Mouse (Mus musculus) midbrain, embryonic 16.5 days (tissue): ENCODE data around the gene Wbp1. TPM values are rescaled to one million over a fixed set of nuclear protein-coding genes. Genes with fewer than 3 reads are reported as not detected.

Experiments used
- ATAC-seq: fragments of 200-750 bp; cut with Nextera tagmentation; 2 replicates; pipeline ENCODE4 v1.8.0; 2017; ENCODE audit warnings: moderate TSS enrichment
- H3K27ac ChIP-seq: fragments of 300-500 bp; sonication (generic); 2 replicates; pipeline ENCODE4 v1.5.1; 2014; ENCODE audit warnings: mild to moderate bottlenecking, low read length, mixed read lengths
- H3K27me3 ChIP-seq: fragments of 300-500 bp; sonication (generic); 2 replicates; pipeline ENCODE4 v1.6.1; 2014; ENCODE audit warnings: low read depth, low read length, mixed read lengths; ENCODE audit not compliant: control insufficient read depth, insufficient read depth
- H3K36me3 ChIP-seq: fragments of 300-500 bp; sonication (generic); 2 replicates; pipeline ENCODE4 v1.6.1; 2014; ENCODE audit warnings: mild to moderate bottlenecking, low read length, moderate library complexity, mixed read lengths; ENCODE audit not compliant: control insufficient read depth, insufficient read depth
- H3K4me1 ChIP-seq: fragments of 300-500 bp; sonication (generic); 2 replicates; pipeline ENCODE4 v1.6.1; 2014; ENCODE audit warnings: mild to moderate bottlenecking, low read length, mixed read lengths; ENCODE audit not compliant: control insufficient read depth, insufficient read depth
- H3K4me2 ChIP-seq: fragments of 300-500 bp; sonication (generic); 2 replicates; pipeline ENCODE4 v1.6.1; 2014; ENCODE audit warnings: mild to moderate bottlenecking, low read length, mixed read lengths
- H3K4me3 ChIP-seq: fragments of 300-500 bp; sonication (generic); 2 replicates; pipeline ENCODE4 v1.5.1; 2014; ENCODE audit warnings: low read depth, mild to moderate bottlenecking, low read length, moderate library complexity, mixed read lengths
- H3K9ac ChIP-seq: fragments of 300-500 bp; sonication (generic); 2 replicates; pipeline ENCODE4 v1.6.1; 2014; ENCODE audit warnings: low read depth, low read length, mixed read lengths
- H3K9me3 ChIP-seq: fragments of 300-500 bp; sonication (generic); replicated peaks from 2 replicates; pipeline ENCODE4 v1.6.1; 2014; ENCODE audit warnings: mild to moderate bottlenecking, low read length, mixed read lengths; ENCODE audit not compliant: control insufficient read depth, poor library complexity, severe bottlenecking
- WGBS: fragments of 180-500 bp; shearing (Covaris S2); extraction: QIAGEN DNeasy Blood & Tissue Kit; methylation state at CpG from one replicate; pipeline ENCODE4 v1.1.7; 2014; 5-methylcytosine and 5-hydroxymethylcytosine counted together
- polyA plus RNA-seq: library from polyadenylated mRNA; unstranded; fragments of >200 nt; fragmentation: Nextera tagmentation; extraction: Ambion mirVana; gene quantifications from 2 replicates; pipeline ENCODE4 v1.2.1, GENCODE M21; 2015

The Wbp1 gene
- polyA plus RNA-seq, 1 experiment from 2014 or later = 148 TPM

DNA sequence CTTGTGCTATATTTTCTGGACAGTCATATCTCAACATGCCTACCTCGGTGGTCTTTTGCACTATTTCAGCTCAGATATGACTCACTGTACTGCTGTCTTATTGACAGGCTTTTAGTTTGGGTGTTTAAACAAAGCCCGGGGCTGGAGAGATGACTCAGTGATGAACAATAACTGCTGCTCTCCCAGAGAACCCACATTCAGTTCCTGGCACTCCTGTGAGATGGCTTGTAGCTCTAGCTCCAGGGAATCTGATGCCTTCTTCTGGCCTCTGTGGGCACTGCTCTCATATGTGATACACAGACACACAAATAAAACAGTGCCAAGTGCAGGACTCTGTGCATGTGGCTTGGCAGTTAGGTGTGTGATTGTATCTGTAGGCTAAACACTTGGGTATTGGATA, 23.9 kb upstream of the Wbp1 start:
- no peak overlapping the region for H3K4me2 ChIP-seq
- H3K4me3 ChIP-seq = no peak overlapping the region
- H3K9me3 ChIP-seq = no peaks in the 10 kb centered on the region
- no peaks in the 10 kb centered on the region for H3K36me3 ChIP-seq
- H3K27me3 ChIP-seq = no peaks in the 10 kb centered on the region; the same call in 1 of the 2 replicates
- 85% methylated on average over 2 of the region's 2 CpGs for WGBS
- peaks cover 8% of the 10 kb centered on the region; the same call in 1 of the 2 replicates for H3K4me1 ChIP-seq
- no peak for ATAC-seq
- H3K27ac ChIP-seq = no peak overlapping the region
- no peak overlapping the region for H3K9ac ChIP-seq

DNA sequence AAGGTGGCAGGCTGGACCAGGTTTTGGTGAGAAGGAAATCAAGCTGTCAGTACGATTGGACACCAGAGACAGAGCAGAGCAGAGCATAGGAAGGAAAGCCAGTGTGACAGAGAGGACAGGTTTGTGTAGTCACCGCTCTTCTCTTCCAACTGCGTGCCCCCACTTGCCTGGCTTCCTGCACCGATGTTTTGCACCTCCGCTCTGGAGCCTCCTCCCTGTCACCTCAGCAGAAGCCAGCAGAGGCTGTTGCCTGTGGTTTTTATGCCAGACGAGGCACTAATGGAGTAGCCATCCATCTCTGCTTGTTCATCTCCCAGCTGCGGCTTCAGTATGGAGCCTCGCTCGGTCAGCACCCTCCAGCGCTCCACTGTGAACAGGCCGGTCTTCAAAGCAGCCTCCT, 21.5 kb upstream of the Wbp1 start:
- Histone ChIP-seq H3K4me3 (no peak overlapping the region), H3K9ac (no peak overlapping the region), H3K9me3 (no peaks in the 10 kb centered on the region), H3K36me3 (no peaks in the 10 kb centered on the region), H3K4me1 (peaks cover 16% of the 10 kb centered on the region), H3K27me3 (no peaks in the 10 kb centered on the region; the same call in 1 of the 2 replicates), H3K27ac (no peak overlapping the region), H3K4me2 (peak overlapping the region; percentile 63)
- 56% methylated on average over 11 of the region's 11 CpGs for WGBS
- ATAC-seq = peak; percentile 8; the same call in 1 of the 2 replicates

DNA sequence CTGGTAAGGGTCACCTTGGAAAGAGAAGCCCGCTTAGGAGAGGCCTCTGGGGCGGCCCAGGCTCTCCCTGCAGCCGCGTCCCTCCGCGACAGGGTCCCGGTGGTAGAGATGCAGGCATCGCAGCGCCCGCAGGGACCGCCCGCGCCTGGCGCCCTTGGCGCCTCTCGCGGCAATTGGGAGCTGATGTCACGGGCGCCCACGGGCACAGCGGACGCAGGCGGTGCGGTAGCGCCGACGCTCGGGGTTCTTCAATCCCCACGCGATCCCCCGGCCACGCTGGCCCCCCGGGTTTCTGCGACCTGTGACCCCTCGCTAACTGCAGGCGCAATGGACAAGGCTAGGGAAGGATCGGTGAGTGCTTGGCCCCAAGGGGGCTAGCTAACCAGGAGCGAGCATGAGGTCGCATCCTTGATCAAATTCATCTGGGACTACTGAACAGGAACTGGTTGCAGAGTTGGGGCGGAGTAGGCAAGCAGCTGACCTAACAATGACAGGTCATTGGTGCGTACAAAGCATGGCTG, 20.9 kb upstream of the Wbp1 start:
- H3K27me3 ChIP-seq = no peaks in the 10 kb centered on the region; the same call in 1 of the 2 replicates
- peaks cover 20% of the 10 kb centered on the region for H3K4me1 ChIP-seq
- H3K27ac ChIP-seq = no peak overlapping the region
- WGBS = 4% methylated on average over 33 of the region's 41 CpGs
- peak; percentile 19; the same call in 1 of the 2 replicates for ATAC-seq
- H3K4me3 ChIP-seq = peak overlapping the region; percentile 33
- peak overlapping the region; percentile 64 for H3K9ac ChIP-seq
- no peaks in the 10 kb centered on the region for H3K9me3 ChIP-seq
- peak overlapping the region; percentile 63 for H3K4me2 ChIP-seq
- H3K36me3 ChIP-seq = no peaks in the 10 kb centered on the region

DNA sequence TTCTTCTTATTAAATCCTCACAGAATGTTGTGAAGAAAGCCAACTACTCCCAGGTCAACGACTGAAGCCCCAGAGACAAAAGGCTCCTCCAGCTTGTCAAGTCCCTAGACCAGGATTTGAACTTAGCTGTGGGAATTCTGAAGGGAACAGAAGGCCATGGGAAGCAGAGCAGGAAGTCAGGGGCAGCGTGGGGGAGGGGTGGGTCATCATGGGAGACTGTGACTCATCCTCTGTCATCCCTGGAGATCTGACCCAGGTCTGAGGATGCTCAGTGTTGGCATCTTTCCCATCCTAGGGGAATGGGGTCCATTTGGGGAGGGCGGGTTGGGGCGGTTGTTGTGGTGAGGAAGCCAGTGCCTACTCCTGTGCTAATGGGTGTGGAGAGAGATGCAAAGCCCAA, 20.3 kb upstream of the Wbp1 start:
- Histone ChIP-seq H3K27ac (no peak overlapping the region), H3K9ac (peak overlapping the region; percentile 64), H3K4me1 (peaks cover 25% of the 10 kb centered on the region), H3K4me3 (peak overlapping the region; percentile 33; the same call in 1 of the 2 replicates), H3K9me3 (no peaks in the 10 kb centered on the region), H3K4me2 (peak overlapping the region; percentile 63), H3K36me3 (no peaks in the 10 kb centered on the region), H3K27me3 (peaks cover 4% of the 10 kb centered on the region)
- ATAC-seq = no peak
- WGBS = 29% methylated on average over 4 of the region's 4 CpGs

DNA sequence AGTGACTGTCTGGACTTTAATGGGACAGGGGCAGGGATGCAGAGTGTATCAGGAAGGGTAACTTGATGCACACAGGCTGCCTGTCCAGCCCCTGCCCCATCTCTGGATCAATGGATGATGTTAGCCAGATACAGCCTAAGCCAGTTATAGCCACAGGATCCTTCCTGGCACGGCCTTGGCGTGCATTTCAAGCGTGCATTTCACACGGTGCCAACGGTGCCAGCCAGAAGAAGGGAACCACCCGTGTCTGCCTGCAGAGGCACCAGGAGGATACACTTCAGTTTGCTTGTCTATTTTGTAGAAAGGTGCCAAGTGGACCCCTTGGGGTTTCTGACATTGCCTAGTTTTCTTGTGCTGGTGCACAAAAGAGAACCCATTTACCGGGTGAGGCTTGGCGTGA, 18.7 kb upstream of the Wbp1 start:
- no peaks in the 10 kb centered on the region for H3K36me3 ChIP-seq
- no peak overlapping the region for H3K27ac ChIP-seq
- H3K4me1 ChIP-seq = peaks cover 27% of the 10 kb centered on the region
- WGBS = 92% methylated on average over 8 of the region's 8 CpGs
- H3K27me3 ChIP-seq = peaks cover 10% of the 10 kb centered on the region
- H3K9me3 ChIP-seq = no peaks in the 10 kb centered on the region
- H3K4me3 ChIP-seq = no peak overlapping the region
- no peak overlapping the region for H3K9ac ChIP-seq
- no peak for ATAC-seq
- no peak overlapping the region for H3K4me2 ChIP-seq

DNA sequence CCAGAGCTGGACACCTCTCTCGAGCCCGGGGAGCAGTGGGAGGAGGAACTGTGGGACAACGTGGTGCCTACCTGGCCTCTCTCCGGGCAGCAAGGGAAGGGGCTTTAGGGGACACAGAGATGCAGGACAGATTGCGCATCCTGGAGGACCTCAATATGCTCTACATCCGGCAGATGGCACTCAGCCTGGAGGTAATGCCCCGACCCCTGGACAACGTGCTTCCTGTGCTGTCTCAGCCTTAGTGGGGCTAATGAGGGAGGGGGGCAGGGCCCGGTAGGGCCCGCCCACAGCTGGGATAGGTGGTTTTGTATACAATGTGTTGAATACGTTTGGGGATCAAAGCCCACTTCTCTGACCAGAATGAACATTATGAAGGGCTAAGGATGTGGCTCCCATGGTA, 16.7 kb upstream of the Wbp1 start:
- peak overlapping the region; percentile 54 for H3K4me2 ChIP-seq
- no peaks in the 10 kb centered on the region for H3K36me3 ChIP-seq
- ATAC-seq = peak; percentile 16
- peak overlapping the region; percentile 81 for H3K27ac ChIP-seq
- H3K9ac ChIP-seq = 0 out of 2 replicates have a peak overlapping the region, but pooled peaks have one; percentile 44
- H3K27me3 ChIP-seq = peaks cover 13% of the 10 kb centered on the region
- peaks cover 27% of the 10 kb centered on the region for H3K4me1 ChIP-seq
- H3K9me3 ChIP-seq = no peaks in the 10 kb centered on the region
- H3K4me3 ChIP-seq = peak overlapping the region; percentile 37
- WGBS = 3% methylated on average over 11 of the region's 11 CpGs

DNA sequence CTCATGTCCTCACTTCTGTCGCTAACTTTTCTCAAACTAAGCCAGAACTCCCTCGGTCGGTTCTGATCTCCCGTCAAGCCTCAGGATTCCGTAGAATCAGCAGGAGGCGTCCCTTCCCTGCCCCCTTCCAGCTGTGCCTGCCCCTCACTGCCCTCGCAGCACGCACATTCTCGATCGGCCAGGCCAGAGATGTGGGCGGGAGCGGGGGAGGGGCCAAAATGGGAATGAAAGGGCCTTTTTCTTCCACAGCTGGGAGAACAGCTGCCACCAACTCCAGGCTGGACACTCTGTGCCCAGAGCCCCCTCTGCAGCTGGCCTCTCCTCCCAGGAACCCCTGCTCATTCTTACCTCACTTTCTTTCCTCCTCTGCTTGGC, 16.2 kb upstream of the Wbp1 start:
- peak overlapping the region; percentile 37 for H3K4me3 ChIP-seq
- no peaks in the 10 kb centered on the region for H3K9me3 ChIP-seq
- H3K36me3 ChIP-seq = no peaks in the 10 kb centered on the region
- H3K4me2 ChIP-seq = peak overlapping the region; percentile 54
- peak overlapping the region; percentile 81 for H3K27ac ChIP-seq
- H3K4me1 ChIP-seq = peaks cover 27% of the 10 kb centered on the region
- H3K27me3 ChIP-seq = peaks cover 13% of the 10 kb centered on the region
- H3K9ac ChIP-seq = peak overlapping the region; percentile 66
- WGBS = 2% methylated on average over 12 of the region's 12 CpGs
- ATAC-seq = peak; percentile 30; the same call in 1 of the 2 replicates

DNA sequence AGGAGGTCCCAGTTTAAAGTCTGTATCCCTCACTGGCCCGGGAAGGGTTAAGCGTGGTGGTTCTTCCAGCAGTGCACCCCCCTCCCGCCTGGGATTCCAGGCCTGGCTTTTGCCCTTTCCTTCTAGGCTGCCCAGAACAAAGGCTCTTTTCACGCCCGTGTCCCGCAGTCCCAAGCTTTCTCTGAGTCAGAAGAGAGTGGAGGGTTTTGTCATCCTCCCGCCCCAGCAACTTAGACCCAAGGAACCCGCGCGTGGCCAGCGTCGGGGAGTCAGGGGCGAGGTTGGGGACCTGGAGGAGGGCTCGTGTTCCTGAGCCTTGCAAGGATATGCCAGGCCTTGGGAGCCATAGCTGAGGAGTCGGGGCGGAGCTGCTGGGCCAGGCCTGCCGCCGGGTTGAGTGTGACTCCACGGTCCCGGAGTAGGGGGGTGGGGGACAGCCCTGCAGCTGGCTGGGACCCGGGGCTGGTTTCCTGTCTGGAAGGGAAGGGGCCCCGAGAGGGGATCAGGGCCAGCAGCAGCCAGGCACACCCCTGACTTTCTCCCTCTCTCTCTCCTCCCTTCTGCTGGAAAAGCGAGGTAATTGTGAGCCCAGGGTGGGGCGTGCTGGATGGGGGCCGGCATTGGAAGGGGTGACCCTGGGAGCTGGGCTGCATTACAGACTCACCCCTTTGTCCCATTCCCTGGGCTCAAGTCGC, 15.7 kb upstream of the Wbp1 start:
- Histone ChIP-seq H3K4me1 (peaks cover 21% of the 10 kb centered on the region), H3K9me3 (no peaks in the 10 kb centered on the region), H3K27me3 (peaks cover 13% of the 10 kb centered on the region), H3K36me3 (no peaks in the 10 kb centered on the region), H3K9ac (peak overlapping the region; percentile 66), H3K4me3 (peak overlapping the region; percentile 37), H3K27ac (peak overlapping the region; percentile 81), H3K4me2 (peak overlapping the region; percentile 54)
- peak; percentile 74 for ATAC-seq
- WGBS = 2% methylated on average over 26 of the region's 26 CpGs

DNA sequence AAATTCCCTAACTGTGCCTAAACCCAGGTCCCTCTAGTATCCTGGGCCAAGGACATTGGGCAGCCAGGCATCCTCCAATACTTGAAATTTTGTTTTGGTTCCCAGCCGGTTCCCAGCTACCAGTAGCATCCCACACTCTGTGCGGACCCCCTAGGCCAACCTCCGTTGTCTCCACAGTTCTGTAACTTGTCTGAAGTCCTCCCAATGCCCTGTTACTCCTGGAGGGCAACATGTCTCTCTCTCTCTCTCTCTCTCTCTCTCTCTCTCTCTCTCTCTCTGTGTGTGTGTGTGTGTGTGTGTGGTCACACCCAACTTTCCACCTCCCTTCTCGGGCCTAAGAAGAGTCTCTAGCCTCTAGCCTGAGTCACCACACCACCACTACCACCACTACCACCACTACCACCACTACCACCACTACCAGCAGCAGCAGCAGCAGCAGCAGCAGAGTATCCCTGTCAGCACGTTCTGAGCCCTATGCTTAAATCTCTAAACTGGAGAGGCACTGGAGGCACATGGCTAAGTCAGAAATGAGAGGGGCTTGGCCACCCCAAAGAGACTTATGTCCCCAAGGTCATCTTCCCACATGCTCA, 15.0 kb upstream of the Wbp1 start:
- peaks cover 19% of the 10 kb centered on the region for H3K4me1 ChIP-seq
- 20% methylated on average over 5 of the region's 5 CpGs for WGBS
- H3K4me3 ChIP-seq = peak overlapping the region; percentile 37
- peaks cover 13% of the 10 kb centered on the region for H3K27me3 ChIP-seq
- H3K4me2 ChIP-seq = peak overlapping the region; percentile 54
- 0 out of 2 replicates have a peak overlapping the region, but pooled peaks have one; percentile 66 for H3K9ac ChIP-seq
- H3K27ac ChIP-seq = peak overlapping the region; percentile 81
- H3K36me3 ChIP-seq = no peaks in the 10 kb centered on the region
- no peaks in the 10 kb centered on the region for H3K9me3 ChIP-seq
- ATAC-seq = no peak
